Mouse (Mus musculus): Measurements from ENCODE around the gene Uvssa. TPM values are rescaled to one million over a fixed set of nuclear protein-coding genes. Genes with fewer than 3 reads are reported as not detected.

Gene Uvssa
- total RNA-seq, 2 experiments from 2014 or later = 6.6 to 7.0 TPM

DNA sequence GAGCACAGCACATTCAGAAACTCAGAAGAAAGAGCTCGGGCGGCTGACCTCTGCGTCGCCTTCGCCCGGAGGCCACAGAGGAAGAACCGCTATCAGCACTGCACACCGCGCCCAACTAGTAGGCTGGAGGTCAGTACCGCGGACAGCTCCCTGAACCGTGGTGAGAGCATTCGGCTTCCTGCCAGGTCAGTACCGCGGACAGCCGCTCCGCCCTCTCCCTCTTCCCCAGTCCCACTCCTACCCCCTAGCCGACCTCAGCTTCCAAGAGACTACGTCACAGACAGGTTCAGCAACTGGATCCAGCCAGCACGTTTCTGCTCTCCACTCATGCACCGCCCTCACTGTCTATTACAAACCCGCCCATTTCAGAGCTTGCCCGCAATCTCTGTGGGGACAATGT lies 59.9 kb downstream of the Uvssa start:
- peak; percentile 92 for ATAC-seq (replicated peaks; ENCODE audit: poor library complexity, severe bottlenecking)

DNA sequence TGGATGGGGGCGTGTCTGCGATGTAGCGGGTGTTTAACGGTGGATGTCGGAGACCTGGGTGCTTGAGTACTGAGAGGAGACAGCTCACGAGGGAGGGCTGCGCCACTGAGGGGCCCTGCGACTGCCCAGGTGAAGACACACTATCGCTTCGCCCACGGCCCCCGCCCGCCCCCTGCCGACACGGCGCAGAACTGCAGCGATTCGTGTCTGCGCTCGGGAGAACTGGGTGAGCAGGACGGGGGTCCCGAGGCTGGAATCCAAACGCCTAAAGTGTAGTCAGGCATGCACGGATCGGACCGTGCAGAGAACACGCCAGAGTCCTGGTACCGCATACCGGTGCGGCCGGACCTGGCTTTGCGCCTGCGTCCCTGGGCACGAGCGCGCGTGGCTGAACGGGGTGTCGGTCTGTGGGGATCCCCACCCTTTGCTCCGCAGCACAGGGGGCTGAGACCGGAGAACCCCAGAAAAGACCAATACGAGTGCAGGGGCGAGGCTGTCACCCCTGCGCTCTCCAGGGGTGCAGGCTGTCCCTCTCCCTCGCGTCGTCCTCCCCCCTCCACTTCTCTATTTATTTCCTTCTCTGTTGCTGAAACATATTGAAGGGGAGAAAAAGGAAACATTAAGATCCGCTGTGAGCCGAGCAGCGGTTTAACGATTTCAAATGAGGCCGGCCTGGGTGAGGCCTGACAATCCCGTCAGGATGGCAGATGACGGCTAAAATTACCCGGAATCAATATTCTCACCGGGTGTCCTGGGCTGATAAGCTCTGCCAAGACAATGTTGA lies 64.8 kb downstream of the Uvssa start:
- ATAC-seq (replicated peaks; ENCODE audit: poor library complexity, severe bottlenecking) = peak; percentile 66

DNA sequence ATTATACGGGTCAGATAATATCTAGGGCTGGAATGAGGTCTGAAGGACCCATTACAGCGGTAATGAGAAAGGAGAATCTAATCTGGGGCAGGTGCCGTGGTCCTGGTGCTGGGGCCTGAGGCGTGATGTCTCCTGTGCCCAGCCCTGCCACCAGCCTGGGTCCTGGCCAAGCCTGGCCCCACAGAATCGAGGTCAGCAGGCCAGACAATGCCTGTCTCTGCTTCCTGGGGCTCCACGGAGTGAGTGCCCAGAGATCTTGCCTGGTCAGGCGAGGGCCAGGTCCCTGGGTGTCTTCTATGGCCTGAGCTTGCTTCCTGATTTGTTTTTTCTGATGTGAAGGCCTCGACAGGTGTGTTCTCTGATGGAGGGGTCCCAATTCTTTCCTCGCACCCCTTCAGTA lies 65.4 kb downstream of the Uvssa start:
- ATAC-seq (replicated peaks; ENCODE audit: poor library complexity, severe bottlenecking) = no peak

DNA sequence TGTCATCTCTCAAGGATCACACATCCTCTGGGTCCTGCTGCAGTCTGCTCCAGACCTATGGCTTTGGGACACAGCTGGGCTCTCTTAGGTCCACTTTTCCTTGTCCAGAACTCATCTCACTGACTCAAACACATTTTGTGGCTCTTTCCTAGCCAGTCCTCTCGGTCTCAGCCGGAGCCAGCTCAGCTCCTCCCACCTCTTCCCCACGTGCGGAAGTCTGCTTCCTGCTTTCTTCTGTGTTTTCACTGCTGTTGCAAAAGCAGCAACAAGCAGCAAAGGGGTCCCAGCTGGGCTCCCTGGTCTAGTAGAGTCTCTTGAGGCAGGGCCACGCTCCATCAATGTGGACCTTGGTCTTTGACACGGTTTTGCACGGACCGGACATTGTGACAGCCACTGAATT lies 77.4 kb downstream of the Uvssa start:
- ATAC-seq (replicated peaks; ENCODE audit: poor library complexity, severe bottlenecking) = peak; percentile 80

DNA sequence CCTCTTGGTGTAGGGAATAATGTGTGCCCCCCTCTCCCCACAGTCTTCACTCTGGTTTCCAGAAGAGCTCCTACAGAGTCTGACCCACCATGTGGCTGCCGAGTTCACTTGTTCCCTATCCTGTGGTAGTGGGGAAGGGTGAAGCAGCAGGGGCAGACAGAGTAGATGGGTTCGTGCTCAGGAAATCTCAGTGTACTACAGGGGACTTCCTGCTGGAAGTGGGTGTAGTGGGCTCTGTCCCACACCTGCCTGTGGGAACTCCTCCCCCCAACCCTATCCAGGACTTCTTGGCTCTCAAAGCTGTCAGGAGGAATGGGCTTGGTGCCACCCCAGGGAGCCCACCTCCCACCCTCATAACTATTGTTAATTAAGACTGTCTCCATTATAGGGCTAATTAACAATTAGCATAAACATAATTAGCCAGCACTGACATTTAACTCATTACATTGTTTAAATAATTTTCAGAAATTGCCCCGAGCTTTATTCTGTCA lies 79.8 kb downstream of the Uvssa start:
- no peak for ATAC-seq (replicated peaks; ENCODE audit: poor library complexity, severe bottlenecking)

DNA sequence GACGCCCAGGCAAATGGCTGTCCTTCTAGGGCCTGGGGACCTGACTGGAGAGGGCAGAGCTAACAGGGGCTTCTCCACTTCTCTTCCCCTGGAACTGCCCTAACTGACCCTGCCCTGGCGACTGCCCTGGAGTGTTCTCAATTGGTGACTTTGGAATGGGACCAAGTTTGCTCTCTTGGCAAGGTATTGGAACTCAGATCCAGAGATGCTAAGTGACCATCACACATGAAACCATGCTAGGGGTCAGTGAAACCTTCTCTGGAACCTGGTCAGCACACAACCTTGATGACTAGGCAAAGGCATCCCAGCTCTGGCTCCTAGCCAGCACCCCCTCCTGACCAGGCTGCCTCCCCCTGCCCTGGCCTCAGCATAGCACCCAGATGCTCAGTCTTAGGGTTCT lies 80.8 kb downstream of the Uvssa start:
- ATAC-seq (replicated peaks; ENCODE audit: poor library complexity, severe bottlenecking) = no peak

DNA sequence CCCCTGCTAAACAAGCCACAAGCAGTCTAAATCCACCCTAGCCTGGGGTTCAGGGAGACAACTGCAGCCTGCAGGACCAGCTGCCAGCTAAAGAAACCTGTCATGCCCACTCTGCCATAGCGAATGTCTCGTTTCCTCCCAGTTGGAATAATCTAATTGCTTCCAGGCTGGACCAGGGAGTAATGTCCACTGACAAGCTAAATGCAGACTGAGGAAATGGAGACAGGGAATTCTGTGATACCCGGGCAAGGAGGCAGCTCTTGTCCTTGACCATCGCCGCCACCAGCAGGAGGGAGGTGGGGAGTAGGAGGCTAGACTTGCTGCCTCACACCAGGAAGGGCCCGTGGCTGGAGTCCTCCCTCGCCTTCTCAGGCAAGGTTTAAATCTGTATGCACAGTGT lies 86.0 kb downstream of the Uvssa start:
- ATAC-seq (replicated peaks; ENCODE audit: poor library complexity, severe bottlenecking) = no peak

DNA sequence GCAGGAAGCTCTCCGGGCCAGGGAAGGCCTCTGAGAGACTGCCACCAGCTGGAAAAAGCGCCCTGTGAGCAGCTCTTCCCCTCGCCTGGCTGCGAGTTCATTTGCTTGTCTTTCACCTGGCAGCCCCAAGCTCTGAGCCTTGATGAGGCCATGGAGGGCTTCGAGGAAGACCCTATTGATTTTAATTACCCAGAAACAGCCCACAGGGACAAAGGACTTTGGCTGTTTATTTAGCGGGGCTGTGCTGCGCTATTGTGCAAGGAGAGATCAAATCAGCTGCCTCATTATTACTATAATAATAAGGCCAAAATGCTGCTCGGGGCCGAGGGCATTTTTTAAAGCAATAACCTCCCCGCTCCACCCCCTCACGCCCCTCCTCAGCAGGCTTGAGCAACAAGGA lies 87.1 kb downstream of the Uvssa start:
- ATAC-seq (replicated peaks; ENCODE audit: poor library complexity, severe bottlenecking) = no peak

Other genes starting within 250 kb of the Uvssa start
- not detected in 2 replicates for gene Spon2, start 160.1 kb upstream of the Uvssa start, total RNA-seq (2014; fragmentation: Nextera tagmentation)
- gene Spon2, start 160.1 kb upstream of the Uvssa start, total RNA-seq (2017) = not detected in 2 replicates
- 97.5 and 121 TPM in 2 replicates for gene Ctbp1, start 103.6 kb upstream of the Uvssa start, total RNA-seq (2014; fragmentation: Nextera tagmentation)
- 95.4 and 119 TPM in 2 replicates for gene Ctbp1, start 103.6 kb upstream of the Uvssa start, total RNA-seq (2017)
- 46.0 and 68.6 TPM in 2 replicates for gene Maea, start 43.0 kb upstream of the Uvssa start, total RNA-seq (2014; fragmentation: Nextera tagmentation)
- 204 and 205 TPM in 2 replicates for gene Maea, start 43.0 kb upstream of the Uvssa start, total RNA-seq (2017)
- gene Nkx1-1, start 55.4 kb downstream of the Uvssa start, total RNA-seq (2014; fragmentation: Nextera tagmentation) = 0.60 TPM in 1 of 2 replicates, not detected in the other
- not detected in 2 replicates for gene Nkx1-1, start 55.4 kb downstream of the Uvssa start, total RNA-seq (2017)